Mouse (Mus musculus) midbrain, embryonic 16.5 days (tissue): Measurements from ENCODE around the gene Skint10. TPM values are rescaled to one million over a fixed set of nuclear protein-coding genes. Genes with fewer than 3 reads are reported as not detected.

ENCODE experiments used
- ATAC-seq: fragments of 200-750 bp; cut with Nextera tagmentation; 2 replicates; pipeline ENCODE4 v1.8.0; 2017; ENCODE audit warnings: moderate TSS enrichment
- H3K27ac ChIP-seq: fragments of 300-500 bp; sonication (generic); 2 replicates; pipeline ENCODE4 v1.5.1; 2014; ENCODE audit warnings: mild to moderate bottlenecking, low read length, mixed read lengths
- H3K27me3 ChIP-seq: fragments of 300-500 bp; sonication (generic); 2 replicates; pipeline ENCODE4 v1.6.1; 2014; ENCODE audit warnings: low read depth, low read length, mixed read lengths; ENCODE audit not compliant: control insufficient read depth, insufficient read depth
- H3K36me3 ChIP-seq: fragments of 300-500 bp; sonication (generic); 2 replicates; pipeline ENCODE4 v1.6.1; 2014; ENCODE audit warnings: mild to moderate bottlenecking, low read length, moderate library complexity, mixed read lengths; ENCODE audit not compliant: control insufficient read depth, insufficient read depth
- H3K4me1 ChIP-seq: fragments of 300-500 bp; sonication (generic); 2 replicates; pipeline ENCODE4 v1.6.1; 2014; ENCODE audit warnings: mild to moderate bottlenecking, low read length, mixed read lengths; ENCODE audit not compliant: control insufficient read depth, insufficient read depth
- H3K4me2 ChIP-seq: fragments of 300-500 bp; sonication (generic); 2 replicates; pipeline ENCODE4 v1.6.1; 2014; ENCODE audit warnings: mild to moderate bottlenecking, low read length, mixed read lengths
- H3K4me3 ChIP-seq: fragments of 300-500 bp; sonication (generic); 2 replicates; pipeline ENCODE4 v1.5.1; 2014; ENCODE audit warnings: low read depth, mild to moderate bottlenecking, low read length, moderate library complexity, mixed read lengths
- H3K9ac ChIP-seq: fragments of 300-500 bp; sonication (generic); 2 replicates; pipeline ENCODE4 v1.6.1; 2014; ENCODE audit warnings: low read depth, low read length, mixed read lengths
- H3K9me3 ChIP-seq: fragments of 300-500 bp; sonication (generic); replicated peaks from 2 replicates; pipeline ENCODE4 v1.6.1; 2014; ENCODE audit warnings: mild to moderate bottlenecking, low read length, mixed read lengths; ENCODE audit not compliant: control insufficient read depth, poor library complexity, severe bottlenecking
- WGBS: fragments of 180-500 bp; shearing (Covaris S2); extraction: QIAGEN DNeasy Blood & Tissue Kit; methylation state at CpG from one replicate; pipeline ENCODE4 v1.1.7; 2014; 5-methylcytosine and 5-hydroxymethylcytosine counted together
- polyA plus RNA-seq: library from polyadenylated mRNA; unstranded; fragments of >200 nt; fragmentation: Nextera tagmentation; extraction: Ambion mirVana; gene quantifications from 2 replicates; pipeline ENCODE4 v1.2.1, GENCODE M21; 2015

The Skint10 gene
- polyA plus RNA-seq: not detected in 2 replicates

DNA sequence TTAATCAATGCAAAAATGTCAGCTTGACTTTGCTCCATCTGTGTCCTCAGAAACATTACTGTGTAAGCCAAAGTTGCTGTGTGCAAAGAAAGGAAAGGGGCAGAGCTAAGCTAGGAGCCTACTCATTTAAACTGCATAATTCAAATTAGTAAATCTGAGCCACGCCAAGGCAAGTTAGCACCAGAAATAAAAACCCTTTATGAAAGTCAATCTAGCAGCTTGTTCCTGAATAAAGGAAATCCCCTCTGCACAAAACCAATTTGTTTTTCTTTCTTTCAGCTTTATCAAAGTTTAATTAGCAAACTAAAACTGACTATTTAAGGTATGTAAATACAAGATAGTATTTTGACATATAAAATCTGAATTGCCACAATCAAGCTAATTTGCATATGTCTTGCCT lies at the start of gene Skint10:
TSS of gene Skint10 (minus strand) at position 101 of the 400 bp plus-strand sequence.
- H3K4me1 ChIP-seq: no peaks in the 10 kb centered on the region
- no peak within 1 kb of the TSS for H3K9ac ChIP-seq
- 70% methylated on average over 1 of the region's 1 CpGs for WGBS
- no peak for ATAC-seq
- H3K9me3 ChIP-seq: peaks cover 12% of the 10 kb centered on the region; the same call in 1 of the 2 replicates
- no peak within 1 kb of the TSS for H3K4me2 ChIP-seq
- H3K4me3 ChIP-seq: no peak within 1 kb of the TSS
- no peak within 1 kb of the TSS for H3K27ac ChIP-seq
- H3K27me3 ChIP-seq: no peaks in the 10 kb centered on the region
- no peaks in the 10 kb centered on the region for H3K36me3 ChIP-seq

DNA sequence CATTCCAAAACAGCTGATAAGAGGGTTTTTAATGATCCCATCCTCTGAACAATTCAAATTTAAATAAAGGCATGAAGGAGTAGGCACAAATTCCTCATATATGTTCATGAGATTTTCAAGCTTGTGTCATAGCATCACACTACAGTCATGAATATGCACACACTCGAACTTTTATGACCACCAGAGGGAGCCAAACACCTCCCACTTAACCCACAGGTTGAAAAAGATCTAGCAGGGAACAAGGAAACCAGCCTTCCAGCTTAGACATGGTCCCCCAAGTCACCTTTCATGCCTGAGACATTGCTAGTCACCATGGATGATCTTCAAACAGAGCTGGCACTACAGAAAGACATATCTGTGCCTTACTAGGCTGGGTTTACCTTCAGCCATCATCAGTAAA lies 16.0 kb upstream of the Skint10 start:
- Histone ChIP-seq H3K27me3 (no peaks in the 10 kb centered on the region), H3K9me3 (peaks cover 23% of the 10 kb centered on the region), H3K27ac (no peak overlapping the region), H3K4me2 (no peak overlapping the region), H3K4me1 (no peaks in the 10 kb centered on the region), H3K36me3 (no peaks in the 10 kb centered on the region), H3K4me3 (no peak overlapping the region), H3K9ac (no peak overlapping the region)
- no peak for ATAC-seq
- 0% methylated on average over 1 of the region's 1 CpGs for WGBS

Other genes starting within 250 kb of the Skint10 start
- gene Skint2, start 217.7 kb downstream of the Skint10 start, polyA plus RNA-seq: not detected in 2 replicates